Mouse (Mus musculus): ENCODE results near the gene Zfp398. TPM values are rescaled to one million over a fixed set of nuclear protein-coding genes. Genes with fewer than 3 reads are reported as not detected.
A peak's percentile ranks its signal among the peaks of the same experiment; 100 is the strongest.
"Not testable (repeated sequence)": the region's sequence is repeated elsewhere in the genome, so short reads cannot be mapped to it uniquely, and the experiment has no call there.

Zfp398 gene
- polyA plus RNA-seq, 1 experiment: 0.04 TPM

GRCm38 (mm10) chr6:47837630-47838029, 2.2 kb downstream of the Zfp398 start:
- Histone ChIP-seq H3K9me3 (ENCODE audit: control insufficient read depth, low read length) (no peaks in the 10 kb centered on the region), H3K36me3 (ENCODE audit: control insufficient read depth) (peaks cover 5% of the 10 kb centered on the region), H3K27me3 (ENCODE audit: control insufficient read depth) (no peaks in the 10 kb centered on the region), H3K4me1 (ENCODE audit: control insufficient read depth) (peaks cover 47% of the 10 kb centered on the region), H3K4me3 (replicated peaks) (no peak overlapping the region)
- TF ChIP-seq GATA1 (IDR thresholded peaks at IDR 0.05; ENCODE audit: low read length) (no peak), TAL1 (IDR thresholded peaks at IDR 0.05; ENCODE audit: low read length) (no peak)

DNA sequence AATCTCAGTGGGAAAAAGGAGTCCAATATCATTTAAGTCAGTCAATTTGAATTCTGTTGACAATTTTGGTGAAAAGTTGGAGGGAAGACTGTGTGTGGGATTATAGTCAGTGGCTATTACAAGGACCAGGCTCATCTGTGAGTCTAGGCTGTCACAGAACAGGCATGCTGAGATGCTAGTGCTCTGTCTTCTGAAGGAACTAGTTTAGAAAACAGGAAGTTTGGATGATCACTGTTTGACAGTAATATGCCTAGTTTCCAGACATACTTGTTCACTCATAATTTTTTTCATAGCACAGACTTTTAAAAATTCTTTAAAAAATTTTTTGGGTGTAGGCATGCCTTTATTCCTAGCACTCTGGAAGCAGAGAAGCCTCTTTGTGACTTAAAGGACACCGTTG, 5.6 kb downstream of the Zfp398 start:
- Histone ChIP-seq H3K4me1 (ENCODE audit: control insufficient read depth) (peaks cover 39% of the 10 kb centered on the region), H3K9me3 (ENCODE audit: control insufficient read depth, low read length) (no peaks in the 10 kb centered on the region), H3K27me3 (ENCODE audit: control insufficient read depth) (no peaks in the 10 kb centered on the region), H3K36me3 (ENCODE audit: control insufficient read depth) (peaks cover 8% of the 10 kb centered on the region), H3K4me3 (replicated peaks) (no peak overlapping the region)
- TF ChIP-seq TAL1 (IDR thresholded peaks at IDR 0.05; ENCODE audit: low read length) (no peak), GATA1 (IDR thresholded peaks at IDR 0.05; ENCODE audit: low read length) (no peak)

GRCm38 (mm10) chr6:47841831-47842230, 6.4 kb downstream of the Zfp398 start:
- TF ChIP-seq TAL1 (IDR thresholded peaks at IDR 0.05; ENCODE audit: low read length) (no peak), GATA1 (IDR thresholded peaks at IDR 0.05; ENCODE audit: low read length) (no peak)
- Histone ChIP-seq H3K27me3 (ENCODE audit: control insufficient read depth) (no peaks in the 10 kb centered on the region), H3K9me3 (ENCODE audit: control insufficient read depth, low read length) (no peaks in the 10 kb centered on the region), H3K4me3 (replicated peaks) (no peak overlapping the region), H3K36me3 (ENCODE audit: control insufficient read depth) (peaks cover 8% of the 10 kb centered on the region), H3K4me1 (ENCODE audit: control insufficient read depth) (peaks cover 33% of the 10 kb centered on the region)

DNA sequence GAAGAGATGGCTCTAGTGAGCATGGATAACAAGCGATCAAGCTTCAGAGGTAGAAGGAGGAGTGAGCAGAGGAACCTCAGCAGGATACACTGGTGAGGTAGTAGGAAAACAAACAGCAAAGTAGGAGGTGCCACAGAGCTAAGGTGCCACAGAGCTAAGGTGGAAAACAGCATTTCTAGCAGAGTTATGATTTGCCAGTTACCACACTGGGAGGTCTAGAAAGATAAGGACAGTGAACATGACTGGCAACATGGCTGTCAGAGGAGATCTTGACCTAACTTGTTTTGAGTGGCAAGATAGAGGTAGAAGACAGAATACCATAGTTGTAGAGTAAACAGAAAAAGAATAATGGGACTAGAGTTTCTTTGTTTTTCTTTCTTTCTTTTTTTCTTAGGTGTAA, 6.9 kb downstream of the Zfp398 start:
- Histone ChIP-seq H3K4me1 (ENCODE audit: control insufficient read depth) (peaks cover 31% of the 10 kb centered on the region), H3K9me3 (ENCODE audit: control insufficient read depth, low read length) (no peaks in the 10 kb centered on the region), H3K36me3 (ENCODE audit: control insufficient read depth) (peaks cover 8% of the 10 kb centered on the region), H3K4me3 (replicated peaks) (no peak overlapping the region), H3K27me3 (ENCODE audit: control insufficient read depth) (no peaks in the 10 kb centered on the region)
- TF ChIP-seq TAL1 (IDR thresholded peaks at IDR 0.05; ENCODE audit: low read length) (no peak), GATA1 (IDR thresholded peaks at IDR 0.05; ENCODE audit: low read length) (no peak)

DNA sequence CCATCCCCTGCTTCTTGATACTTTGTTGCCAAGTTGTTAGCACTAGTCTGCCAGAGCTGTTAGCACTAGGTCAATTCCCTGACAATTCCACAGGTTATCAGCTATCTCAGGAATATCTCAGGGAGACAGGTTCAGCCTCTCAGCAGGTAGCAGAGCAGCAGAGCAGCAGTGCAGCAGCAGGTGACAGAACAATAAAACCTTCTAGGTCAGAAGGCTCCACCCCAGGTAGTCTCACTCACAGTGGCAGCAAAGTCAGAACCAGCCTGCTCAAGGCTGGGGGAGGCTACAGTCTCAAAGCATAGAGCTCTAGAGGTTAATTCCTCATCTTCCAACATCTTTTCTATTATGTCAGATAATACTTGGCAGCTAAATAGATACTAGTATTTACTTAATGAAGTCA, 10.3 kb downstream of the Zfp398 start:
- Histone ChIP-seq H3K4me1 (ENCODE audit: control insufficient read depth) (peaks cover 9% of the 10 kb centered on the region), H3K9me3 (ENCODE audit: control insufficient read depth, low read length) (no peaks in the 10 kb centered on the region), H3K36me3 (ENCODE audit: control insufficient read depth) (peaks cover 3% of the 10 kb centered on the region; the same call in 1 of the 2 replicates), H3K4me3 (replicated peaks) (no peak overlapping the region), H3K27me3 (ENCODE audit: control insufficient read depth) (no peaks in the 10 kb centered on the region)
- TF ChIP-seq TAL1 (IDR thresholded peaks at IDR 0.05; ENCODE audit: low read length): no peak
- no peak for TF ChIP-seq GATA1 (IDR thresholded peaks at IDR 0.05; ENCODE audit: low read length)

- Histone ChIP-seq H3K36me3 (ENCODE audit: control insufficient read depth) (peaks cover 11% of the 10 kb centered on the region), H3K9me3 (ENCODE audit: control insufficient read depth, low read length) (no peaks in the 10 kb centered on the region), H3K4me1 (ENCODE audit: control insufficient read depth) (no peaks in the 10 kb centered on the region), H3K4me3 (replicated peaks) (no peak overlapping the region), H3K27me3 (ENCODE audit: control insufficient read depth) (no peaks in the 10 kb centered on the region)
- TF ChIP-seq TAL1 (IDR thresholded peaks at IDR 0.05; ENCODE audit: low read length) (no peak), GATA1 (IDR thresholded peaks at IDR 0.05; ENCODE audit: low read length) (no peak)
Measured at GRCm38 (mm10) chr6:47857241-47857640, 21.8 kb downstream of the Zfp398 start.

DNA sequence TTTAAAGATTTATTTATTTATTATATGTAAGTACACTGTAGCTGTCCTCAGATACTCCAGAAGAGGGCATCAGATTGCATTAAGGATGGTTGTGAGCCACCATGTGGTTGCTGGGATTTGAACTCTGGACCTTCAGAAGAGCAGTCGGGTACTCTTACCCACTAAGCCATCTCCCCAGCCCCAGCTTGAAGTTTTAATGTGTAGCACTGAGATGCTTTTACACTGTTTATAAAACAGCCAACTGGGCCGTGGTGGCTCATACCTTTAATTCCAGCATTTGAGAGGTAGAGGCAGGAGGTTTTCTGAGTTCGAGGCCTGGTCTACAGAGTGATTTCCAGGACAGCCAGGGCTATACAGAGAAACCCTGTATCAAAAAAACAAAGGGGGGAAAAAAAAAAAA, 22.3 kb downstream of the Zfp398 start:
- H3K36me3 ChIP-seq (ENCODE audit: control insufficient read depth): peaks cover 11% of the 10 kb centered on the region
- H3K9me3 ChIP-seq (ENCODE audit: control insufficient read depth, low read length): not testable (repeated sequence)

GRCm38 (mm10) chr6:47872266-47872665, 36.8 kb downstream of the Zfp398 start:
- H3K4me3 ChIP-seq (replicated peaks): no peak overlapping the region
- H3K9me3 ChIP-seq (ENCODE audit: control insufficient read depth, low read length): no peaks in the 10 kb centered on the region
- no peaks in the 10 kb centered on the region for H3K27me3 ChIP-seq (ENCODE audit: control insufficient read depth)
- peaks cover 5% of the 10 kb centered on the region for H3K36me3 ChIP-seq (ENCODE audit: control insufficient read depth)
- TF ChIP-seq TAL1 (IDR thresholded peaks at IDR 0.05; ENCODE audit: low read length) (no peak), GATA1 (IDR thresholded peaks at IDR 0.05; ENCODE audit: low read length) (no peak)
- H3K4me1 ChIP-seq (ENCODE audit: control insufficient read depth): peaks cover 8% of the 10 kb centered on the region

More for the DNA sequence above, 22.3 kb downstream of the Zfp398 start:
- not testable (repeated sequence) for H3K4me1 ChIP-seq (ENCODE audit: control insufficient read depth); H3K27me3 ChIP-seq (ENCODE audit: control insufficient read depth); H3K4me3 ChIP-seq (replicated peaks)

GRCm38 (mm10) chr6:47877058-47877457, 41.6 kb downstream of the Zfp398 start, which contains the start of gene Zfp282:
Gene Zfp282 (plus strand): TSS chr6:47877204.
- TF ChIP-seq GATA1 (IDR thresholded peaks at IDR 0.05; ENCODE audit: low read length): no peak
- TF ChIP-seq TAL1 (IDR thresholded peaks at IDR 0.05; ENCODE audit: low read length): no peak
- Histone ChIP-seq H3K27me3 (ENCODE audit: control insufficient read depth) (no peaks in the 10 kb centered on the region), H3K4me1 (ENCODE audit: control insufficient read depth) (peaks cover 33% of the 10 kb centered on the region), H3K9me3 (ENCODE audit: control insufficient read depth, low read length) (no peaks in the 10 kb centered on the region), H3K4me3 (replicated peaks) (peak within 1 kb of the TSS; percentile 85), H3K36me3 (ENCODE audit: control insufficient read depth) (peaks cover 22% of the 10 kb centered on the region)

- Histone ChIP-seq H3K36me3 (ENCODE audit: control insufficient read depth) (peaks cover 25% of the 10 kb centered on the region), H3K4me3 (replicated peaks) (peak overlapping the region; percentile 85), H3K4me1 (ENCODE audit: control insufficient read depth) (peaks cover 33% of the 10 kb centered on the region), H3K27me3 (ENCODE audit: control insufficient read depth) (no peaks in the 10 kb centered on the region), H3K9me3 (ENCODE audit: control insufficient read depth, low read length) (no peaks in the 10 kb centered on the region)
- TF ChIP-seq TAL1 (IDR thresholded peaks at IDR 0.05; ENCODE audit: low read length) (no peak), GATA1 (IDR thresholded peaks at IDR 0.05; ENCODE audit: low read length) (no peak)
Measured at GRCm38 (mm10) chr6:47877461-47878132, 42.1 kb downstream of the Zfp398 start.

All from erythroblast, embryonic 14.5 days (primary cell).